Mouse (Mus musculus) bone marrow, adult 2 months (tissue): ENCODE measurements at regions not wholly inside any gene's neighbourhood (a gene's known extent, or its start where the extent isn't known, plus 50 kb on each side); places are given as distances from the start of the nearest gene placed in this dataset.

Source experiments
- CTCF ChIP-seq: fragments of 200-500 bp; IDR thresholded peaks from 2 replicates; pipeline ENCODE4 v1.5.1; 2011; ENCODE audit warnings: low read length, control low read depth; ENCODE audit not compliant: control insufficient read depth, insufficient read depth
- POLR2A ChIP-seq: fragments of 200-500 bp; IDR thresholded peaks from 2 replicates; pipeline ENCODE4 v1.6.1; 2011; ENCODE audit warnings: low read depth, mild to moderate bottlenecking, control low read depth, low read length, borderline replicate concordance; ENCODE audit not compliant: control insufficient read depth

DNA sequence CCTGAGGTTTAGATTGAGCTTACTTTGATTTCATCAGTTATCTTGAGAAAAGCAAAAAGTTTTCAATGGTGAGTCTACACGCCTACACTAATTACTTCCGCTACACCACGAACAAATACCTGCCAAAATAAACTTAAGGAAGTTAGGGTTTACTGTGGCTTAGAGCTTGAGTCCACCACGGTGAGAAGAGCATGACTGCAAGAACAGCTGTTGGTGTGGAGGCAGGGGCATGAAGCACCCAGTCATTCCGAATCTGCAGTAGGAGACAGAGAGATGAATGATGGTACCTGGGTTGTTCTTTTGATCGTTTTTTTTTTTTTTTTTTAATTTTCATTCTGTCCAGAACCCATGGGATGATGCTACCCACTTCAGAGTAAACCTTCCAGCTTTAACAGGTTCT lies 114.1 kb upstream of the Map3k7 start:
- TF ChIP-seq POLR2A (no peak), CTCF (no peak)
